Mouse (Mus musculus) small intestine, adult 2 months (tissue): ENCODE measurements around the gene Tbc1d10a.

ENCODE experiments used
- CTCF ChIP-seq: fragments of 200-500 bp; IDR thresholded peaks from 2 replicates; pipeline ENCODE4 v1.5.1; 2012; ENCODE audit warnings: low read depth, mild to moderate bottlenecking, control low read depth, inconsistent platforms, low read length, moderate library complexity, mixed read lengths; ENCODE audit not compliant: insufficient replicate concordance, insufficient read length; ENCODE audit errors: extremely low read depth
- POLR2A ChIP-seq: fragments of 200-500 bp; IDR thresholded peaks from 2 replicates; pipeline ENCODE4 v1.6.1; 2012; ENCODE audit warnings: low read depth, mild to moderate bottlenecking, control low read depth, inconsistent platforms, low read length, moderate library complexity

- TF ChIP-seq CTCF (no peak), POLR2A (no peak)
Observed at GRCm38 (mm10) chr11:4213107-4213506, 26.5 kb downstream of the Tbc1d10a start.
